Mouse (Mus musculus) adrenal gland, postnatal 4 days (tissue): Measurements from ENCODE around the gene Sit1. TPM values are rescaled to one million over a fixed set of nuclear protein-coding genes. Genes with fewer than 3 reads are reported as not detected.

Experiments used
- DNase-seq, 2 experiments: peaks; one replicate each; pipeline ENCODE4 v3.0.0; 2021 to 2022; ENCODE audit warnings: low spot score in 2 of 2, mixed read lengths in 2 of 2
- long read RNA-seq, 2 experiments: library from polyadenylated mRNA; stranded (forward); transcript quantifications; one replicate each; pipeline ENCODE4 v2.0.0; 2021
- total RNA-seq, 2 experiments: library from RNA; stranded (reverse); gene quantifications; 2 replicates each; pipeline ENCODE4 v1.2.3; 2021

Sit1 gene
- not detected for total RNA-seq
- long read RNA-seq, experiment 1, result 0 reads
- long read RNA-seq, experiment 2, result 0 reads

GRCm38 (mm10) chr4:43483535-43484091, at the start of gene Sit1:
Sit1 (minus strand) TSS chr4:43483734.
- DNase-seq, result no peak

GRCm38 (mm10) chr4:43533270-43533669, 49.7 kb upstream of the Sit1 start:
- DNase-seq, result no peak

GRCm38 (mm10) chr4:43530581-43530980, 47.0 kb upstream of the Sit1 start:
- peak in 1 of 2 experiments; percentile 71 for DNase-seq

GRCm38 (mm10) chr4:43530081-43530501, 46.6 kb upstream of the Sit1 start:
- no peak for DNase-seq

GRCm38 (mm10) chr4:43528487-43528886, 45.0 kb upstream of the Sit1 start:
- no peak for DNase-seq

GRCm38 (mm10) chr4:43527880-43528279, 44.3 kb upstream of the Sit1 start:
- DNase-seq, result no peak

- peak; percentile 74 to 75 for DNase-seq
These were observed 36.4 kb upstream of the Sit1 start for GRCm38 (mm10) chr4:43519956-43520355.

- DNase-seq, result no peak
These were observed 36.0 kb upstream of the Sit1 start for GRCm38 (mm10) chr4:43519551-43519950.

GRCm38 (mm10) chr4:43515764-43516708, 32.5 kb upstream of the Sit1 start:
- DNase-seq, result no peak

GRCm38 (mm10) chr4:43513791-43514190, 30.3 kb upstream of the Sit1 start:
- no peak for DNase-seq

- DNase-seq, result no peak
These were observed 29.8 kb upstream of the Sit1 start for GRCm38 (mm10) chr4:43513300-43513699.

- DNase-seq, result no peak
These were observed 29.1 kb upstream of the Sit1 start for GRCm38 (mm10) chr4:43512653-43513052.

GRCm38 (mm10) chr4:43511675-43512454, 28.3 kb upstream of the Sit1 start:
- no peak for DNase-seq

GRCm38 (mm10) chr4:43509109-43509508, 25.6 kb upstream of the Sit1 start:
- DNase-seq, result no peak

- DNase-seq, result peak in 1 of 2 experiments; percentile 39
These were observed 25.1 kb upstream of the Sit1 start for GRCm38 (mm10) chr4:43508666-43508997.

GRCm38 (mm10) chr4:43507938-43508665, 24.6 kb upstream of the Sit1 start:
- no peak for DNase-seq

GRCm38 (mm10) chr4:43506536-43507185, 23.1 kb upstream of the Sit1 start, which contains the start of gene Car9:
Car9 (plus strand) TSS chr4:43506966.
- no peak for DNase-seq

- no peak for DNase-seq
These were observed 22.5 kb upstream of the Sit1 start for GRCm38 (mm10) chr4:43506074-43506473.

- DNase-seq, result no peak
These were observed 20.7 kb upstream of the Sit1 start for GRCm38 (mm10) chr4:43504269-43504668.

- DNase-seq, result no peak
These were observed 20.0 kb upstream of the Sit1 start for GRCm38 (mm10) chr4:43503506-43503905.
